Mouse (Mus musculus): ENCODE results near the gene Ece2.

DNA sequence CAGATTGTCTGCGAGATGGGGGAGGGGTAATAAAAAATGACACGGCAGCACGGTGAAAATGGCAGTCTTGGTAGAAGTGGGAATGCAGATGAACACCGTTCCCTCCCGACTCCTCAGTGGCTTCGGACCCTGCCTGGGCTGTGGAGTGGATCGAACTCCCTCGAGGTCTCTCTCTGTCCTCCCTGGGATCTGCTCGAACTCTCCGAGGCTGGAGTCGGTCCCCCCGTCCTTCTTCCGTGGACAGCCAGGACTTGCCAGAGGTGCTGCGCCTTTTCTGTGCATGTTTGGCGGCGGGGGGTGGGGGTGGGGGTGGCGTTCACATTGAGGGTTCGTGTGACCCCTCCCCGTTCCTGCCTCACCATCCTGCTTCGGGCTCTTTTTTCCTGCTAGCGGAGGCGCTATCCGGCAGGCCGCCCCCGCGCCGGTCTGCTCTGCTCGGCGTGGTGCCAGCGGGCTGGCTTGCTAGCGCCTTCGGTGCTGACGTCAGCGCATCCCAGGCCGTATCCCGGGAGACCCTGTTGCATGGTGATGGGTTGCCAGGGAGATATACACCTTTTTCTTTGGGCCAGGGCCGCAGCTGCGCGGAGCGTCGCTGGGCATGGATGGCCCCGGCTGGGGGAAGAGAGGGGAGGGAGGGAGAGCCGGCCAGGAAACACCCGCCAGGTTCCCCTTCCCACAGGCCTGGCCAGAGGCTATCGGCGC, 66.1 kb downstream of the Ece2 start:
- no peak for TF ChIP-seq TAL1 (IDR thresholded peaks at IDR 0.05; ENCODE audit: low read length)
- no peak for TF ChIP-seq GATA1 (IDR thresholded peaks at IDR 0.05; ENCODE audit: low read length)

Measured in erythroblast, embryonic 14.5 days (primary cell).